Mouse (Mus musculus): ENCODE data around the gene Jak2.

DNA sequence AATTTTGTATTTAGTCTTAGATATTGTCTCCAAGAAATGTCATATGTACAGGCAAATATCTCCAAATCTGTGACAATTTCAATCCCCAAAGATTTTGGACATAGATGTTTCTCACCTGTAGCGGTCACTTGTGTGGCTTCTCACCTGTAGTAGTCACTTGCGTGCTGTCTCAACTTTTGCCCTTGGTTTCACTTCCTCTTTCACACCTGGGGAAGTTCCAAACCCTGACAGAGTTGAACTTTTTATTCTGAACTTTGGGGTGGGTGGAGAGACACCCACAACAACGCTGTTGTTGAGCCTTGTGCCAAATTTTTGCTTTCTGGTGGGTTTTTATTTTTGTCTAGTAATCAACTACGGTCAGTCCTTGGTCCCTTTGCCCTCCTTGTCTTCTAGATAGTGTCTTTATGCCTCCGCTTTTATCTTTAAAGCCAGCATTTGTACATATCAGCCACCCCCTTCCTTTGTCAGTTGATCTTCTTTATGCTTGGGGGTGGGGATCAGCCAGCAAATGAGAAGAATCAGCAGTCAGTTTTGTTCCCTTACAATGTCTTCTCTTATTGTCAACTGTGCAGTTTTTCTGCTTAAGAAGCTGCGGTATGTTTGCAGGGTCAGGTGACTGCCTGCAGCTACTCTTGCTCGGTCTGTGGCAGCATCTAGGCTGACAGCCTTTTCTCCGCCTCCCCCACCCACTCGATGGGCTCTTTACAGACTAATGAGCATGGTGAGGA is 14.8 kb upstream of the Jak2 start:
- TF ChIP-seq CTCF (IDR thresholded peaks at IDR 0.05; ENCODE audit: borderline replicate concordance, insufficient read depth, low read depth, low read length) (no peak), POLR2A (IDR thresholded peaks at IDR 0.05; ENCODE audit: borderline replicate concordance, insufficient read depth, low read length) (no peak)

Data from cerebellum, adult 2 months (tissue).